Mouse (Mus musculus) cerebellum, adult 2 months (tissue): ENCODE results near the gene Tmem63b.

Experiments
- CTCF ChIP-seq: fragments of 200-500 bp; IDR thresholded peaks from 2 replicates; pipeline ENCODE4 v1.5.1; 2011; ENCODE audit warnings: low read depth, mild to moderate bottlenecking, control low read depth, low read length, moderate library complexity, borderline replicate concordance; ENCODE audit not compliant: insufficient read depth
- POLR2A ChIP-seq: fragments of 200-500 bp; IDR thresholded peaks from 2 replicates; pipeline ENCODE4 v1.6.1; 2011; ENCODE audit warnings: low read length, control low read depth, borderline replicate concordance; ENCODE audit not compliant: insufficient read depth

DNA sequence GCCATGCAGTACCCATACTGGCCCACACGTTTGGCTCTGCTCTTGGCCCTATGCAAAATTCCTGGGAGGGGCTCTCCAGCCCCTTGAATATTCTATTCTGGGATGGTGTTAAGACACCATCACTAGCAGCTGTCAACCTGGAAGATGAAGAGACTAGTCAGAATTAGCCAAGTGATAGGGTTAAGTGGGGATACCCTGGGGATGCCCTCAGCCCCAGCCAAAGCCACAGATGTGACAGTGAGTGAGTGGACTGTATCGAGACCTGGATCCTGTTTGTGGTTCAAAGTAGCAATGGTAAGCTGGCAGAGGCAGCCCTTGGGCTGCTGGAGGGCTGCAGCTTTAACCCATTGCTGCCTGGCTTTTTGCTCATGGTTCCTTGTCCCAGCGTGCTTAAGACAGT, 23.1 kb upstream of the Tmem63b start:
- TF ChIP-seq CTCF (no peak), POLR2A (no peak)
